Mouse (Mus musculus) T-helper 17 cell (primary cell): ENCODE results near the gene Ociad1.

ENCODE experiments used
- in situ Hi-C, 2 experiments: fragments of 300-600 bp; cut with MboI, MseI; formaldehyde crosslinking; loops; 1 replicate in 1 of 2; 2 replicates in 1 of 2; pipeline ENCODE4 v1.15.1; 2025; ENCODE audit warnings: high pct_unique_total_duplicates in 2 of 2

Gene Ociad1

GRCm38 (mm10) chr5:73292502-73293457 is at the start of gene Ociad1:
Ociad1 (plus strand) TSS chr5:73292784.
- in situ Hi-C loops = no loop called here

- in situ Hi-C loops = loop anchor here in 1 of 2 experiments (10.0 kb wide), 1 partner anchor 1170 kb away; no protein-coding TSS in a partner anchor
Measured at GRCm38 (mm10) chr5:73244403-73244802, 48.2 kb upstream of the Ociad1 start.

GRCm38 (mm10) chr5:73246414-73246813 is 46.2 kb upstream of the Ociad1 start:
- in situ Hi-C loops = loop anchor here in 1 of 2 experiments (10.0 kb wide), 1 partner anchor 1168 kb away; no protein-coding TSS in a partner anchor

- in situ Hi-C loops = loop anchor here in 1 of 2 experiments (10.0 kb wide), 1 partner anchor 1167 kb away; no protein-coding TSS in a partner anchor
Measured at GRCm38 (mm10) chr5:73248211-73248610, 44.4 kb upstream of the Ociad1 start.

GRCm38 (mm10) chr5:73249341-73249740 is 43.2 kb upstream of the Ociad1 start:
- in situ Hi-C loops = loop anchor here in 1 of 2 experiments (10.0 kb wide), 1 partner anchor 1165 kb away; no protein-coding TSS in a partner anchor

GRCm38 (mm10) chr5:73252739-73253138 is 39.8 kb upstream of the Ociad1 start:
- in situ Hi-C loops = no loop called here

- in situ Hi-C loops = no loop called here
Measured at GRCm38 (mm10) chr5:73254660-73255059, 37.9 kb upstream of the Ociad1 start.

- in situ Hi-C loops = no loop called here
Measured at GRCm38 (mm10) chr5:73255321-73256251, 37.0 kb upstream of the Ociad1 start.

GRCm38 (mm10) chr5:73256352-73257065 is 36.1 kb upstream of the Ociad1 start, which contains the start of gene Fryl:
Fryl (minus strand) TSS chr5:73256619.
- in situ Hi-C loops = no loop called here

GRCm38 (mm10) chr5:73257096-73257495 is 35.5 kb upstream of the Ociad1 start:
- in situ Hi-C loops = no loop called here

- in situ Hi-C loops = no loop called here
Measured at GRCm38 (mm10) chr5:73257723-73258122, 34.9 kb upstream of the Ociad1 start.

GRCm38 (mm10) chr5:73264122-73264521 is 28.5 kb upstream of the Ociad1 start:
- in situ Hi-C loops = no loop called here

- in situ Hi-C loops = no loop called here
Measured at GRCm38 (mm10) chr5:73265460-73265859, 27.1 kb upstream of the Ociad1 start.

GRCm38 (mm10) chr5:73268636-73269213 is 23.9 kb upstream of the Ociad1 start:
- in situ Hi-C loops = no loop called here

GRCm38 (mm10) chr5:73270612-73271011 is 22.0 kb upstream of the Ociad1 start:
- in situ Hi-C loops = no loop called here

- in situ Hi-C loops = no loop called here
Measured at GRCm38 (mm10) chr5:73273171-73273570, 19.4 kb upstream of the Ociad1 start.

- in situ Hi-C loops = no loop called here
Measured at GRCm38 (mm10) chr5:73274941-73275340, 17.6 kb upstream of the Ociad1 start.

GRCm38 (mm10) chr5:73279190-73279589 is 13.4 kb upstream of the Ociad1 start:
- in situ Hi-C loops = no loop called here

- in situ Hi-C loops = no loop called here
Measured at GRCm38 (mm10) chr5:73279732-73280566, 12.6 kb upstream of the Ociad1 start.

- in situ Hi-C loops = no loop called here
Measured at GRCm38 (mm10) chr5:73280567-73280850, 12.1 kb upstream of the Ociad1 start.
